Comparison of ENCODE assay signal across 11 mouse cellular contexts in the genomic region with DNA sequence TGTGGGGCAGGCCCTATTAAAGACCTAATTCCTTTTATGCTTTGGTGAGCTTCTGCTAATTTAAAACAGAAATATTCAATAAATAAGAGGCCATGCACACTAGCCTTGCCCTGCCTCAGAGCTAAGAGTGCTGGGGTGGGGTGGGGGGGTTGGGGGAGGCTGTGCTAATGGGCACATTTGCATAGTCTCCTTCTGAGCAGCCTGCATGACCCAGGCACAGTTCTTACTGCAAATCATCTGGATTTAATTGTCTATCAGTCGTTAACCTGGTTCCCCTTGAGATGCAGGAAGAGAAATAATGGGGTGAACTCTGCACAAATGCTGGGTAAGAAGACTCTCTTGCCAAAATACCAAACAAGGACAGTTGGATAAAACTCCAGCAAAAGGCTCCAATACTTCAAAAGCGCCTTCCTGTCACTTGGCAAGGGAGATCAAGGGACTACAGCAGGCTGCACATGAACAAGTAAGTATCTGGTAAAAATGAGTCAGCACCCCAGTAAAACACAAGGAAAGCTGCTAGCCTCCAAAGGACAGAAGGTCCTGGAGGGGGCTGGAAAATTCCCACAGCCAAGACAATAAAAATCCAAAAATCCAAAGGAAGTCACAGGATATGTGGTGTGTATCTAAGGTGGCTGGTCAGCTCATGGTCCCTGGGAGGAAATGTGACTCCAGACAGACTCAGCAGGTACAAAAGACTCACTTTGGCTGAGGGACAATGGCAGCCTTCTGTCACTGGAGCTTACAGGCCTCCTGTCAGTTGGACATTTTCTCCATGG. TPM values are rescaled to one million over a fixed set of nuclear protein-coding genes. Genes with fewer than 3 reads are reported as not detected.
DNase-seq lines count a peak whose midpoint lies in the region; ATAC-seq lines count a peak whose summit lies in the region.
"Had no signal": no experiment of that assay in that cellular context is flagged by ENCODE, and none has a peak within 500 bp of the region (broad histone marks: within the 10 kb centered on the region; RNA-seq: fewer than 3 reads in every experiment).

No protein-coding gene starts in this region.

- no peak overlapping the region for H3K4me3 ChIP-seq in lung, embryonic 15.5 days
- H3K4me3 ChIP-seq in limb, embryonic 13.5 days: no peak overlapping the region
- H3K4me3 ChIP-seq: liver, embryonic 13.5 days had no signal

- DNase-seq in adrenal gland, adult 2 months: peak; percentile 65
- no peak for DNase-seq in adrenal gland, adult 18-20 months (ENCODE audit: low spot score in 2 of 2)
- no peak for DNase-seq in lung, postnatal 4 days
- peak; percentile 59 to 78 for DNase-seq in cerebellum, postnatal 14 days
- DNase-seq in frontal cortex, postnatal 25 days (ENCODE audit: low spot score in 2 of 2): no peak
- no peak for DNase-seq in urinary bladder, adult 18-20 months (ENCODE audit: low spot score in 2 of 2)
- DNase-seq: B cell, adult 2 months; kidney, postnatal 36 days; liver, embryonic 13.5 days had no signal

- no peaks in the 10 kb centered on the region for H3K27me3 ChIP-seq in lung, embryonic 15.5 days
- H3K27me3 ChIP-seq in limb, embryonic 13.5 days: no peaks in the 10 kb centered on the region
- H3K27me3 ChIP-seq: liver, embryonic 13.5 days had no signal

- no peak overlapping the region for H3K27ac ChIP-seq in lung, embryonic 15.5 days
- peak overlapping the region; percentile 58; the same call in 1 of the 2 replicates for H3K27ac ChIP-seq in limb, embryonic 13.5 days
- H3K27ac ChIP-seq: liver, embryonic 13.5 days had no signal

- H3K36me3 ChIP-seq in lung, embryonic 15.5 days: 0 out of 2 replicates have a peak, but pooled peaks cover 3% of the 10 kb centered on the region
- H3K36me3 ChIP-seq in limb, embryonic 13.5 days: peaks cover 2% of the 10 kb centered on the region; the same call in 1 of the 2 replicates
- H3K36me3 ChIP-seq: liver, embryonic 13.5 days had no signal

- H3K9me3 ChIP-seq in lung, embryonic 15.5 days: no peaks in the 10 kb centered on the region
- H3K9me3 ChIP-seq in limb, embryonic 13.5 days: no peaks in the 10 kb centered on the region
- H3K9me3 ChIP-seq: liver, embryonic 13.5 days had no signal

- H3K9ac ChIP-seq in lung, embryonic 15.5 days: no peak overlapping the region
- H3K9ac ChIP-seq in limb, embryonic 13.5 days: no peak overlapping the region
- H3K9ac ChIP-seq: liver, embryonic 13.5 days had no signal

- H3K4me1 ChIP-seq in lung, embryonic 15.5 days: 0 out of 2 replicates have a peak, but pooled peaks cover 4% of the 10 kb centered on the region
- peaks cover 25% of the 10 kb centered on the region for H3K4me1 ChIP-seq in limb, embryonic 13.5 days

- WGBS in lung, embryonic 15.5 days: 42% methylated on average over 2 of the region's 2 CpGs
- 20% methylated on average over 2 of the region's 2 CpGs for WGBS in limb, embryonic 13.5 days

- no peak overlapping the region for H3K4me2 ChIP-seq in lung, embryonic 15.5 days
- no peak overlapping the region for H3K4me2 ChIP-seq in limb, embryonic 13.5 days (replicated peaks)
- H3K4me2 ChIP-seq: liver, embryonic 13.5 days had no signal

- peak; percentile 49; the same call in 1 of the 2 replicates for ATAC-seq in lung, embryonic 15.5 days (ENCODE audit: borderline replicate concordance, extremely low read depth, low FRiP score, low TSS enrichment)
- peak; percentile 76 for ATAC-seq in limb, embryonic 13.5 days (ENCODE audit: low FRiP score, low read depth)

RNA-seq across cellular contexts. Expression of gene Nln, which starts 47.3 kb away (rescaled TPM):
- 10 to 100 TPM; 19.5 to 20.2 TPM for total RNA-seq in adrenal gland, adult 2 months (2021)
- 9.4 and 9.7 TPM in 2 replicates for polyA plus RNA-seq in adrenal gland, adult 2 months (2012; rRNA removed)
- total RNA-seq in adrenal gland, adult 18-20 months (2021): 10 to 100 TPM; 15.2 to 16.5 TPM
- polyA plus RNA-seq in lung, embryonic 15.5 days (2015; fragmentation: Nextera tagmentation; extraction: Ambion mirVana): 18.6 and 18.7 TPM in 2 replicates
- 15.0 and 15.7 TPM in 2 replicates for polyA plus RNA-seq in limb, embryonic 13.5 days (2015; fragmentation: Nextera tagmentation; extraction: Ambion mirVana)

RNA-seq across cellular contexts. Expression of gene Sgtb, which starts 47.4 kb away (rescaled TPM):
- total RNA-seq in adrenal gland, adult 2 months (2021): 1 to 10 TPM; 8.7 to 9.2 TPM
- polyA plus RNA-seq in adrenal gland, adult 2 months (2012; rRNA removed): 0.83 and 1.0 TPM in 2 replicates
- total RNA-seq in adrenal gland, adult 18-20 months (2021): 10 to 100 TPM in 1 of 2 experiments, 1 to 10 TPM in 1; 7.0 to 18.3 TPM
- polyA plus RNA-seq in lung, embryonic 15.5 days (2015; fragmentation: Nextera tagmentation; extraction: Ambion mirVana): 5.5 TPM in 2 replicates
- 8.0 and 8.2 TPM in 2 replicates for polyA plus RNA-seq in limb, embryonic 13.5 days (2015; fragmentation: Nextera tagmentation; extraction: Ambion mirVana)

Comparison
In these comparisons a context has a peak if more than half of its experiments do, and no peak if none do; other contexts are left out.
1. DNase-seq: peak in adrenal gland, adult 2 months (single experiment) and cerebellum, postnatal 14 days (2 of 2); none in adrenal gland, adult 18-20 months (0 of 2), lung, postnatal 4 days (0 of 2), frontal cortex, postnatal 25 days (0 of 2) and urinary bladder, adult 18-20 months (0 of 2).